Mouse (Mus musculus): ENCODE results near the gene 5730522E02Rik. TPM values are rescaled to one million over a fixed set of nuclear protein-coding genes. Genes with fewer than 3 reads are reported as not detected.

Gene 5730522E02Rik
- polyA plus RNA-seq, 1 experiment from 2014 or later = 2.9 TPM

DNA sequence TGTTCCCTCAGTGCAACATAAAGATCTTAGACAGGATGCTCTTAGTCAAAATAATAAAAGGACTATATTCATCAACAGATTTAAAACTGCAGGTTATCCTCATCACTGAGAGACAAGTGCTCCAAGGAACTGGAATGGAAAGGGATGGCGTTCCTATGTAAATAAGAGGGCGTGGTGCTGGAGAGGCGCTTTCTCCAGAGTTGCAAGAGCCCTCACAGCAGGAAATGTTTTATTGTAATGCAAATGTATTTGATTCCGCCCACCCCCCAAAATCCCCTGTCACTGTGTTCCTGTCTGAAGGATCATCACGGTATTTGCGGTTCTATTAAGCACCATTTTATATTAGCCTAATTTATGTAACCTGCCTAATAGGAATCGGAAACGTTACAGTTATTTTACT is 106.9 kb downstream of the 5730522E02Rik start:
- Histone ChIP-seq H3K27ac (ENCODE audit: low read depth) (no peak overlapping the region), H3K36me3 (ENCODE audit: insufficient read depth) (no peaks in the 10 kb centered on the region), H3K4me1 (ENCODE audit: insufficient read depth) (no peaks in the 10 kb centered on the region), H3K27me3 (ENCODE audit: insufficient read depth, low read length) (no peaks in the 10 kb centered on the region), H3K4me3 (ENCODE audit: low read depth, low read length) (no peak overlapping the region), H3K9me3 (ENCODE audit: low read depth, low read length) (no peaks in the 10 kb centered on the region), H3K4me2 (peak overlapping the region; percentile 35; the same call in 1 of the 2 replicates), H3K9ac (no peak overlapping the region)
- 11% methylated on average over 8 of the region's 8 CpGs for WGBS
- TF ChIP-seq CTCF (IDR thresholded peaks at IDR 0.05; ENCODE audit: low read depth) = no peak
- DNase-seq = peak; percentile 7
- ATAC-seq (ENCODE audit: insufficient read depth) = no peak

DNA sequence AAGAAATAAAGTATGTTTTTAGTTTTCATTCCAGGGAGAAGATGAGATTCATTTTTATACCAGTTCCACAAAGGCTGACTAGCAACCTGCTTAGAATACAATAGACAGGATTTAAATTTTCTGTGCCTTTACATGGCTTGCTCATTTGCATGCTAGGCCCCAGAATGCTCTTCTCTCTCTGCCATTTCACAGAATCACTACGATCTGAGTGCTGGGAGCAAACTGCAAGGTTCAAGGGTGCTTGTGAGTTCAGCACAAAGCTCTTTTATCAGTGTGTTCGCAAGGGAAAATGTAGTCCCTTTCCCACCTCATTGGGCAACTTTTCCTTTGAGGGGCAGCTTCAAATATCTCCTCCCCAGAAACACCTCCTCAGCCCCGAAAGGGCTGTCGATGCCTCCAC is 107.7 kb downstream of the 5730522E02Rik start:
- Histone ChIP-seq H3K9ac (no peak overlapping the region), H3K4me3 (ENCODE audit: low read depth, low read length) (no peak overlapping the region), H3K4me2 (no peak overlapping the region), H3K36me3 (ENCODE audit: insufficient read depth) (no peaks in the 10 kb centered on the region), H3K9me3 (ENCODE audit: low read depth, low read length) (no peaks in the 10 kb centered on the region), H3K27me3 (ENCODE audit: insufficient read depth, low read length) (no peaks in the 10 kb centered on the region), H3K27ac (ENCODE audit: low read depth) (no peak overlapping the region), H3K4me1 (ENCODE audit: insufficient read depth) (no peaks in the 10 kb centered on the region)
- WGBS = 21% methylated on average over 4 of the region's 4 CpGs
- no peak for TF ChIP-seq CTCF (IDR thresholded peaks at IDR 0.05; ENCODE audit: low read depth)
- ATAC-seq (ENCODE audit: insufficient read depth) = no peak
- no peak for DNase-seq

DNA sequence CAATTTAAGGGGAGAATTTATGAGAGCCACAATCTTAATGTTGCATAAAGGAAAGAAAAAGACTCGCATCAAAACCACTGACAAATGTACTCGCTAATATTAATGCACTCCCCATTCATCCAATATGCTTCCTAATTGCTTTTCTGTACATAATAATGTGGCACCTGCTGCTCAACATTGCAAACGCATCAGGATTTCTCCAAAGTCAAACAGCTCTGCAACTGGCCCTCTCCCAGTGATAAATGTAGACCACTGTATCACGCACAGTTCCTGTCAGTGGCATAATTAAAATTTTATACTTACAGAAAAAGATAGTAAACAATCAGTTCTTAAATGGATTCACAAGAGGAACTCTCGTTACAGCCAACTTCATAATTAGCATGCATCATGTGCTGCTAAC is 110.5 kb downstream of the 5730522E02Rik start:
- no peak overlapping the region for H3K9ac ChIP-seq
- no peaks in the 10 kb centered on the region for H3K27me3 ChIP-seq (ENCODE audit: insufficient read depth, low read length)
- no peak overlapping the region for H3K4me2 ChIP-seq
- 81% methylated on average over 5 of the region's 5 CpGs for WGBS
- no peak overlapping the region for H3K4me3 ChIP-seq (ENCODE audit: low read depth, low read length)
- DNase-seq = no peak
- no peak overlapping the region for H3K27ac ChIP-seq (ENCODE audit: low read depth)
- ATAC-seq (ENCODE audit: insufficient read depth) = no peak
- no peaks in the 10 kb centered on the region for H3K4me1 ChIP-seq (ENCODE audit: insufficient read depth)
- TF ChIP-seq CTCF (IDR thresholded peaks at IDR 0.05; ENCODE audit: low read depth) = no peak
- H3K36me3 ChIP-seq (ENCODE audit: insufficient read depth) = no peaks in the 10 kb centered on the region
- no peaks in the 10 kb centered on the region for H3K9me3 ChIP-seq (ENCODE audit: low read depth, low read length)

DNA sequence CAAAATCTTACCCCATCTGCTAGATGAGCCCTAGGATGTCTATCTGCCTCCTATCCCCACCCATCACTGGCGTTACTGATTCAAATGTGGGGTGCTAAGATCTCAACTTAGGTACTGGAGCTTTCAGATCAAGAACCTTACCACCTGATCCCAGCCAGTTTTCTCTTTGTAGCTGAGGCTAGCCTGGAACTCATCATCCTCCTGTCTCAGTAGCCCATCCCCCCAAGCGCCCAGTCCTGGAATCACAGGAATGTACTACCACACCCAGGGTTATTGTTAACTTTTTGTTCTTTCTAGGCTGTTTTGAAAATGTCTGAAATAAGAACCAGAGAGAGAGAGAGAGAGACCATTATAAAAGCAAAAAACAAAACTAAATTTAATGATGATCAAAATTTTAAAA is 111.6 kb downstream of the 5730522E02Rik start:
- Histone ChIP-seq H3K9me3 (ENCODE audit: low read depth, low read length) (no peaks in the 10 kb centered on the region), H3K27me3 (ENCODE audit: insufficient read depth, low read length) (no peaks in the 10 kb centered on the region), H3K4me2 (no peak overlapping the region), H3K27ac (ENCODE audit: low read depth) (no peak overlapping the region), H3K4me3 (ENCODE audit: low read depth, low read length) (no peak overlapping the region), H3K4me1 (ENCODE audit: insufficient read depth) (no peaks in the 10 kb centered on the region), H3K9ac (no peak overlapping the region), H3K36me3 (ENCODE audit: insufficient read depth) (no peaks in the 10 kb centered on the region)
- WGBS = 74% methylated on average over 2 of the region's 2 CpGs
- no peak for TF ChIP-seq CTCF (IDR thresholded peaks at IDR 0.05; ENCODE audit: low read depth)
- ATAC-seq (ENCODE audit: insufficient read depth) (no peak), DNase-seq (no peak)

DNA sequence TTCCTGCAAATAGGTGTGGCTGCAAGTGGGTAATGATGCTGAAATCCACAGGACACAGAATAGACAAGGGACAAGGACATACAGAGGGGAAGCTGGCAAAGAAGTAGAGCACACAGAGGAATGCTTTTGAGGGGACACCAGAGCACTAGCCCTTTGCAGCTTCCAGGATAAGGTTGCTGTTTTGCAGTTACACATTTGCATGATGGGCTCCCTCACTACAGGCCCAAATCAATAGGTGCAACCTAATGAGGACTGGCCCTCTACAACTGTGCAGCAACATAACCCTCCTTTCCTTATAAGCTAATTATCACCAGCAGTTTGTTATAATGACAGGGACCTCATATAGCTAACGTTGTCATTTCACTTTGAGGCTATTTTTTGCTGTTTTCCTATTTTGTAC is 114.5 kb downstream of the 5730522E02Rik start:
- no peak for TF ChIP-seq CTCF (IDR thresholded peaks at IDR 0.05; ENCODE audit: low read depth)

DNA sequence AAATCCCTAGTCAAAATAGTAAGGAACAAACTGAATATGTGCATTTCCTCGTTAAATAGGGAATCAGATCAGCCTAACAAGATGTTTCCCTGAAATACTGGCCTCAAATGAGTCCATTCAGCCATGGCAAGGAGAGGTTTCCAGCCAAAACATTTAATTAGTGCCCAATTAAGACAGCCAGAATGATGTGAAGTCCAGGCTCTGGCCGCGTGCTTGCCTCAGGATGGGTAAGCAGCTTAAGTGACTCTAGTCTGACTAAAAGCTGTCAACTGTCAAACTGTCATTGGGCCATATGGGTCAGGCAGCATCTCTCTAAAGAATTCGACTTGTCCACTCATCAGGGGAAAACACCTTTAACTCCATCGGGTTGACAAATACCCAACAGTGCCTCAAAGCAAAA is 121.6 kb downstream of the 5730522E02Rik start:
- no peaks in the 10 kb centered on the region for H3K27me3 ChIP-seq (ENCODE audit: insufficient read depth, low read length)
- no peak overlapping the region for H3K27ac ChIP-seq (ENCODE audit: low read depth)
- WGBS = 67% methylated on average over 5 of the region's 5 CpGs
- no peak for ATAC-seq (ENCODE audit: insufficient read depth)
- TF ChIP-seq CTCF (IDR thresholded peaks at IDR 0.05; ENCODE audit: low read depth) = no peak
- H3K36me3 ChIP-seq (ENCODE audit: insufficient read depth) = no peaks in the 10 kb centered on the region
- no peaks in the 10 kb centered on the region for H3K4me1 ChIP-seq (ENCODE audit: insufficient read depth)
- DNase-seq = no peak
- H3K9me3 ChIP-seq (ENCODE audit: low read depth, low read length) = no peaks in the 10 kb centered on the region
- H3K4me3 ChIP-seq (ENCODE audit: low read depth, low read length) = no peak overlapping the region
- no peak overlapping the region for H3K4me2 ChIP-seq
- H3K9ac ChIP-seq = no peak overlapping the region

More for the DNA sequence above, 114.5 kb downstream of the 5730522E02Rik start:
- H3K4me1 ChIP-seq (ENCODE audit: insufficient read depth) = no peaks in the 10 kb centered on the region
- no peak overlapping the region for H3K27ac ChIP-seq (ENCODE audit: low read depth)
- H3K36me3 ChIP-seq (ENCODE audit: insufficient read depth) = no peaks in the 10 kb centered on the region
- ATAC-seq (ENCODE audit: insufficient read depth) = no peak
- no peak for DNase-seq
- no peak overlapping the region for H3K9ac ChIP-seq
- no peaks in the 10 kb centered on the region for H3K27me3 ChIP-seq (ENCODE audit: insufficient read depth, low read length)
- H3K4me2 ChIP-seq = no peak overlapping the region
- WGBS = 74% methylated on average over 1 of the region's 1 CpGs
- no peak overlapping the region for H3K4me3 ChIP-seq (ENCODE audit: low read depth, low read length)
- no peaks in the 10 kb centered on the region for H3K9me3 ChIP-seq (ENCODE audit: low read depth, low read length)

DNA sequence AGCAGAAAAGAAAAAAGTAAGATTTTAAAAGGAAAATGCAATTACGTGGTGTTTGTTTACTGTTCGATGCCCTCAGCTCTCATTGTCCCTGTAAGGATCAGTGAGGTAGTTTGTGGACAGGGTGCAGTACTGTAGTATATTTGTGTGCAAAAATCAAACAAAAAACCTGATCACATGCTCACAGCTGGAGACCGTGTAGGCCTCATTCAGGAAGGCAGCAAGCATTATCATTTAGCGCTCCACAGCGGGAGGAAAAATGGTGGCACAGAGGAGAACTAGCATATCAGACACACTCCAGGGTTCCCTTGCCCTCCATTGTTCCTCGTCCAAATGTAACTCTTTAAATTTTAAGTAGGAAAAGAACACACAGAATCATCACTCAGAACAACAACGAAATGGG is 123.9 kb downstream of the 5730522E02Rik start:
- H3K4me3 ChIP-seq (ENCODE audit: low read depth, low read length) = no peak overlapping the region
- no peak overlapping the region for H3K9ac ChIP-seq
- no peak for DNase-seq
- ATAC-seq (ENCODE audit: insufficient read depth) = no peak
- no peaks in the 10 kb centered on the region for H3K36me3 ChIP-seq (ENCODE audit: insufficient read depth)
- no peaks in the 10 kb centered on the region for H3K27me3 ChIP-seq (ENCODE audit: insufficient read depth, low read length)
- H3K4me2 ChIP-seq = no peak overlapping the region
- H3K27ac ChIP-seq (ENCODE audit: low read depth) = no peak overlapping the region
- WGBS = 77% methylated on average over 7 of the region's 7 CpGs
- no peaks in the 10 kb centered on the region for H3K9me3 ChIP-seq (ENCODE audit: low read depth, low read length)
- TF ChIP-seq CTCF (IDR thresholded peaks at IDR 0.05; ENCODE audit: low read depth) = no peak
- no peaks in the 10 kb centered on the region for H3K4me1 ChIP-seq (ENCODE audit: insufficient read depth)

Measured in lung, embryonic 14.5 days (tissue).